Mouse (Mus musculus): ENCODE data around the gene Adgre4. TPM values are rescaled to one million over a fixed set of nuclear protein-coding genes. Genes with fewer than 3 reads are reported as not detected.

Gene Adgre4
- polyA plus RNA-seq (2012; rRNA removed) = 0.13 and 0.15 TPM in 2 replicates

GRCm38 (mm10) chr17:55749786-55750185 lies at the start of gene Adgre4:
Adgre4 (plus strand) TSS chr17:55749984.
- TF ChIP-seq POLR2A (IDR thresholded peaks at IDR 0.05; ENCODE audit: extremely low read depth, insufficient read depth, low read length) (no peak), CTCF (IDR thresholded peaks at IDR 0.05; ENCODE audit: extremely low read depth, insufficient read depth, low read length) (no peak)
- Histone ChIP-seq H3K4me3 (ENCODE audit: insufficient read depth, low read length) (no peak within 1 kb of the TSS), H3K27ac (ENCODE audit: insufficient read depth, low read length) (no peak within 1 kb of the TSS), H3K4me1 (ENCODE audit: control insufficient read depth, insufficient read depth, low read length) (no peaks in the 10 kb centered on the region)

GRCm38 (mm10) chr17:55702161-55702820 lies 47.5 kb upstream of the Adgre4 start:
- H3K4me3 ChIP-seq (ENCODE audit: insufficient read depth, low read length) = no peak overlapping the region

GRCm38 (mm10) chr17:55702865-55703264 lies 46.9 kb upstream of the Adgre4 start:
- no peaks in the 10 kb centered on the region for H3K4me1 ChIP-seq (ENCODE audit: control insufficient read depth, insufficient read depth, low read length)
- TF ChIP-seq CTCF (IDR thresholded peaks at IDR 0.05; ENCODE audit: extremely low read depth, insufficient read depth, low read length) (no peak), POLR2A (IDR thresholded peaks at IDR 0.05; ENCODE audit: extremely low read depth, insufficient read depth, low read length) (no peak)
- H3K27ac ChIP-seq (ENCODE audit: insufficient read depth, low read length) = no peak overlapping the region
- no peak overlapping the region for H3K4me3 ChIP-seq (ENCODE audit: insufficient read depth, low read length)

More at GRCm38 (mm10) chr17:55702161-55702820, 47.5 kb upstream of the Adgre4 start:
- Histone ChIP-seq H3K27ac (ENCODE audit: insufficient read depth, low read length) (no peak overlapping the region), H3K4me1 (ENCODE audit: control insufficient read depth, insufficient read depth, low read length) (no peaks in the 10 kb centered on the region)
- TF ChIP-seq CTCF (IDR thresholded peaks at IDR 0.05; ENCODE audit: extremely low read depth, insufficient read depth, low read length) = peak; percentile 56; the same call in 1 of the 2 replicates
- TF ChIP-seq POLR2A (IDR thresholded peaks at IDR 0.05; ENCODE audit: extremely low read depth, insufficient read depth, low read length) = no peak

- H3K27ac ChIP-seq (ENCODE audit: insufficient read depth, low read length) = no peak within 1 kb of the TSS
- no peak for TF ChIP-seq POLR2A (IDR thresholded peaks at IDR 0.05; ENCODE audit: extremely low read depth, insufficient read depth, low read length)
- 0 out of 2 replicates have a peak, but pooled peaks have one; percentile 4 for TF ChIP-seq CTCF (IDR thresholded peaks at IDR 0.05; ENCODE audit: extremely low read depth, insufficient read depth, low read length)
These were observed 37.6 kb upstream of the Adgre4 start, which contains the start of gene Pot1b for GRCm38 (mm10) chr17:55711984-55712811. Pot1b (minus strand) TSS chr17:55712628.

GRCm38 (mm10) chr17:55721270-55721669 lies 28.5 kb upstream of the Adgre4 start:
- no peaks in the 10 kb centered on the region for H3K4me1 ChIP-seq (ENCODE audit: control insufficient read depth, insufficient read depth, low read length)
- H3K4me3 ChIP-seq (ENCODE audit: insufficient read depth, low read length) = no peak overlapping the region
- no peak overlapping the region for H3K27ac ChIP-seq (ENCODE audit: insufficient read depth, low read length)
- no peak for TF ChIP-seq POLR2A (IDR thresholded peaks at IDR 0.05; ENCODE audit: extremely low read depth, insufficient read depth, low read length)
- no peak for TF ChIP-seq CTCF (IDR thresholded peaks at IDR 0.05; ENCODE audit: extremely low read depth, insufficient read depth, low read length)

More at GRCm38 (mm10) chr17:55711984-55712811, 37.6 kb upstream of the Adgre4 start, which contains the start of gene Pot1b:
- Histone ChIP-seq H3K4me1 (ENCODE audit: control insufficient read depth, insufficient read depth, low read length) (no peaks in the 10 kb centered on the region), H3K4me3 (ENCODE audit: insufficient read depth, low read length) (peak within 1 kb of the TSS; percentile 87)

GRCm38 (mm10) chr17:55722250-55722649 lies 27.5 kb upstream of the Adgre4 start:
- H3K4me3 ChIP-seq (ENCODE audit: insufficient read depth, low read length) = no peak overlapping the region
- H3K27ac ChIP-seq (ENCODE audit: insufficient read depth, low read length) = no peak overlapping the region
- H3K4me1 ChIP-seq (ENCODE audit: control insufficient read depth, insufficient read depth, low read length) = no peaks in the 10 kb centered on the region
- TF ChIP-seq CTCF (IDR thresholded peaks at IDR 0.05; ENCODE audit: extremely low read depth, insufficient read depth, low read length) (no peak), POLR2A (IDR thresholded peaks at IDR 0.05; ENCODE audit: extremely low read depth, insufficient read depth, low read length) (no peak)

- no peak overlapping the region for H3K27ac ChIP-seq (ENCODE audit: insufficient read depth, low read length)
- TF ChIP-seq CTCF (IDR thresholded peaks at IDR 0.05; ENCODE audit: extremely low read depth, insufficient read depth, low read length) (no peak), POLR2A (IDR thresholded peaks at IDR 0.05; ENCODE audit: extremely low read depth, insufficient read depth, low read length) (no peak)
- H3K4me1 ChIP-seq (ENCODE audit: control insufficient read depth, insufficient read depth, low read length) = no peaks in the 10 kb centered on the region
- H3K4me3 ChIP-seq (ENCODE audit: insufficient read depth, low read length) = no peak overlapping the region
These were observed 23.6 kb upstream of the Adgre4 start for GRCm38 (mm10) chr17:55726193-55726592.

- Histone ChIP-seq H3K4me1 (ENCODE audit: control insufficient read depth, insufficient read depth, low read length) (no peaks in the 10 kb centered on the region), H3K4me3 (ENCODE audit: insufficient read depth, low read length) (no peak overlapping the region), H3K27ac (ENCODE audit: insufficient read depth, low read length) (no peak overlapping the region)
- no peak for TF ChIP-seq CTCF (IDR thresholded peaks at IDR 0.05; ENCODE audit: extremely low read depth, insufficient read depth, low read length)
- TF ChIP-seq POLR2A (IDR thresholded peaks at IDR 0.05; ENCODE audit: extremely low read depth, insufficient read depth, low read length) = no peak
These were observed 13.1 kb upstream of the Adgre4 start for GRCm38 (mm10) chr17:55736675-55737074.

GRCm38 (mm10) chr17:55751170-55751569 lies 1.4 kb downstream of the Adgre4 start:
- TF ChIP-seq CTCF (IDR thresholded peaks at IDR 0.05; ENCODE audit: extremely low read depth, insufficient read depth, low read length) = no peak
- TF ChIP-seq POLR2A (IDR thresholded peaks at IDR 0.05; ENCODE audit: extremely low read depth, insufficient read depth, low read length) = no peak
- no peaks in the 10 kb centered on the region for H3K4me1 ChIP-seq (ENCODE audit: control insufficient read depth, insufficient read depth, low read length)
- H3K4me3 ChIP-seq (ENCODE audit: insufficient read depth, low read length) = no peak overlapping the region
- no peak overlapping the region for H3K27ac ChIP-seq (ENCODE audit: insufficient read depth, low read length)
